Mouse (Mus musculus): ENCODE measurements around the gene Mier2.

Mier2 gene

GRCm38 (mm10) chr10:79539701-79540495 is 15.1 kb downstream of the Mier2 start:
- no peak for DNase-seq (ENCODE audit: low spot score in 2 of 2)

GRCm38 (mm10) chr10:79538873-79539272 is 16.1 kb downstream of the Mier2 start:
- no peak for DNase-seq (ENCODE audit: low spot score in 2 of 2)

DNA sequence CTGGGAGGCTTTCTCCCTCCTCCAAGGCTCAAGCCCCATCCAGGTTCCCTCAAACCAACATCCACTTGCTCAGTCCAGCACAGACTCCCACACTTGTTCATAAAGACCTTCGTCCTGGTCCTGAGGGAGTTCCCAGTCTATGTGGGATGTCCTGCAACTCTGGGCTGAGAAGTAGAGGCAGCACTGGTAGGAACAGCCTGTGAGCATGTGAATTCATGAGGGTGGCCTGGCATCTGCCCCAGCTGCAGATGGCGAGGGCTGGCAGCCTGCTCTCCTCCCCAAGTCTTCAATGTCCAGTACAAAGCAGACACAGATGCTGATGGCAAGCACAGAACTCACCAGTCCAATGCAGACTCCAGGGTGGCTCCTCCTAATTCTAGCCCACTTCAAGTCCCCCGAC is 16.7 kb downstream of the Mier2 start:
- DNase-seq (ENCODE audit: low spot score in 2 of 2): no peak

DNA sequence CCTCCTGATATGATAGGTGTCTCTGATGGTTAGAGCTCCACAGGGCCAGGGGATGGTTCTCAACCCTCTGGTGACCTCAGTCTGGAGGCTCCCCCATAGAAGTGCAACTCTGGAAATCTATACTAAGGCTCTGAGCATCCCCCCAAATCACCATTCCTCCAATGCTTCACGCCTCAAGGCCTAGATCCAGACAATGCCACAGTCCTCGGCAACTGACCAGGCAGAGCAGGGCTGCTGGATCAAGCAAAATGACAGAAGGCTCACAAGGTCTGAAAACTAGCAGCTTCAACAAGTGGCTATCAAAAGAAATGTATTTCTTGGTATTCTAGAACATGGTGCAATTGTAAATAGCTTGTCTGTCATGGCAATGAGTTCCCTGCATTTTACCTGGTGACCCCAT is 17.2 kb downstream of the Mier2 start:
- DNase-seq (ENCODE audit: low spot score in 2 of 2): no peak

- no peak for DNase-seq (ENCODE audit: low spot score in 2 of 2)
Measured at GRCm38 (mm10) chr10:79537271-79537670, 17.7 kb downstream of the Mier2 start.

DNA sequence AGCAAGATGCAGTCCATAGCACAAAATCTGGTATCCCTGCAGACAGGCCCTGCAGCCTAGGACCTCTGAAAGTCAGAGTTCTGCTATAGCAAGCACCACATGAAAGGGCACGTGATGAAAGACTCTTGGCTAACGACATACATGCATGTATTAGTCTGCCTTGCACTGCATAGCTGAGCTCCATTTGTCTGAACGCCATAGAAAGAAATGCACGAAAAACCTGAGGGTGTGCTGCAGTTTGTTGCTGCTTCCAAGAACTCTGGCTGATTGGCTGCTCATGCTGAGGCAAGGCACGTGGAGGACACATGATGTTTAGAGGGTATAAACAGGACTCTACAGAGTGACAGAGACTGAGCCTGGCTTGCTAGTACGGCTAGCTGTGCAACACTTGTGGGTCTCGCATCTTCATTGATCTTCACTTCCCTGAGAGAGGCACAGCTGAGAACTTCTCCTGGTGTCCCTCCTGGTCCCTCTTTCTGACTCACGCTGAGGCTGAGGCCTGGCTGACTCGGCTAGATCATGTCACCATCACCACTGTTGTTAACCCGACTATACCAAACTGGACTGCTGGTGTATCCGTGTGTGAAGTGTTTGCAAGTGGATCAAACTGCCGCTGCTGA is 18.4 kb downstream of the Mier2 start:
- no peak for DNase-seq (ENCODE audit: low spot score in 2 of 2)

DNA sequence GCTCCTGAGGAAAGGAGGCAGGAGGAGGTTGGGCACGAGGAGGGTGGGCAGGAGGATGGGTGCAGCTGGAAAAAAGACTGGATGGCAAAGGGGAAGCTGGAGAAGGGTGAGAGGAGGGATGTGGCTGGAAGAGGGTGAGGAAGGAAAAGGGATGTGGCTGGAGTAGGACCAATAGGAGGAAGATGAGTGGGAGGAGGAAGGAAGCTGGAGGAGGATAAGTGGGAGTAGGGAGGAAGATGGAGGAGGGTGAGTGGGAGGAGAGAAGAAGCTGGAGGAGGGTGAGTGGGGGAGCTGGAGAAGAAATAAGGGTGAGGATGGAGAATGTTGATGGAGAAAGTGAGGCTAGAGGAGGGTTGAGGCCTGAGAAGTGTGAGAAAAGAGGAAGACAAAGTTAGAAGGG is 19.6 kb downstream of the Mier2 start:
- no peak for DNase-seq (ENCODE audit: low spot score in 2 of 2)

DNA sequence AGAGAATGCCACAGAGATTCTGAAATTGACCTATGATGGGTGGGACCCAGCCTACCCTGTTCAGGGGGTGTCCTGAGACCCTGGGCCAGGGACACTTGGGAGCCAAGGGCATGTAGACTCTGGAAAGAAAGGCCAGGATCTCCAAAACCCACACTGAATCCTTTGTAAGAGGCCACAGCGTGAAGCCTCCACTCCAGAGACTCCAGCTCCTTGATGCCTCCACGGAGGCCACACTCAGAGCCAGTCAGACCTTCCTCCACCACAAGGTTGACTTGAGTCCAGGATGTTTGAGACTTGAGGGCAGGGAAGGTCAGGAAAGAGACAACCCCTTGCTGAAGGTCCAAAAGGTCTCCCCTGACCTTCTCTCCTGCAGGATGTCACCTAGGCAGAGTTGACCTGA is 20.6 kb downstream of the Mier2 start:
- no peak for DNase-seq (ENCODE audit: low spot score in 2 of 2)

- DNase-seq (ENCODE audit: low spot score in 2 of 2): peak; percentile 56 to 59
Measured at GRCm38 (mm10) chr10:79533126-79533911, 21.7 kb downstream of the Mier2 start, which contains the start of gene Plpp2. Gene Plpp2 (minus strand): TSS chr10:79533796.

- no peak for DNase-seq (ENCODE audit: low spot score in 2 of 2)
Measured at GRCm38 (mm10) chr10:79532678-79533077, 22.3 kb downstream of the Mier2 start.

GRCm38 (mm10) chr10:79531593-79531992 is 23.4 kb downstream of the Mier2 start:
- DNase-seq (ENCODE audit: low spot score in 2 of 2): no peak

- no peak for DNase-seq (ENCODE audit: low spot score in 2 of 2)
Measured at GRCm38 (mm10) chr10:79530721-79531120, 24.3 kb downstream of the Mier2 start.

GRCm38 (mm10) chr10:79530241-79530640 is 24.8 kb downstream of the Mier2 start:
- no peak for DNase-seq (ENCODE audit: low spot score in 2 of 2)

- DNase-seq (ENCODE audit: low spot score in 2 of 2): no peak
Measured at GRCm38 (mm10) chr10:79528081-79528480, 26.9 kb downstream of the Mier2 start.

DNA sequence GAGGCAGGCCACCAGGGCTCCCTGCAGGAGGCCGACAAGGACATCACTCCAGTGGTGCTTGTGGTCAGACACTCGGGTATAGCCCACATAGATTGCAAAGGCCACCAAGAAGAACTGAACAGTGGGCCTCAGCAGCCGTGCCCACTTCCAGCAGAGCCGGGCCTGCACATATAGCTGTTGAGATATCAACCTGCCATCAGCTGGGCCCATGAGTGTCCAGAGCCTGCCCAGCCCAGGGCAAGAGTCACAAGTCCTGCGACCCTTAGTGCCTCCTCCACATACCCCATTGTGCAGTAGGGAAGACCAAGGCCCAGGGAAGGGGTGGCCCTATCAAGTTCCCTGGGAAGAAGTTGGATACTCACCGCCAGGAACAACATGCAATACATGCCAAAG is 27.6 kb downstream of the Mier2 start:
- DNase-seq (ENCODE audit: low spot score in 2 of 2): no peak

DNA sequence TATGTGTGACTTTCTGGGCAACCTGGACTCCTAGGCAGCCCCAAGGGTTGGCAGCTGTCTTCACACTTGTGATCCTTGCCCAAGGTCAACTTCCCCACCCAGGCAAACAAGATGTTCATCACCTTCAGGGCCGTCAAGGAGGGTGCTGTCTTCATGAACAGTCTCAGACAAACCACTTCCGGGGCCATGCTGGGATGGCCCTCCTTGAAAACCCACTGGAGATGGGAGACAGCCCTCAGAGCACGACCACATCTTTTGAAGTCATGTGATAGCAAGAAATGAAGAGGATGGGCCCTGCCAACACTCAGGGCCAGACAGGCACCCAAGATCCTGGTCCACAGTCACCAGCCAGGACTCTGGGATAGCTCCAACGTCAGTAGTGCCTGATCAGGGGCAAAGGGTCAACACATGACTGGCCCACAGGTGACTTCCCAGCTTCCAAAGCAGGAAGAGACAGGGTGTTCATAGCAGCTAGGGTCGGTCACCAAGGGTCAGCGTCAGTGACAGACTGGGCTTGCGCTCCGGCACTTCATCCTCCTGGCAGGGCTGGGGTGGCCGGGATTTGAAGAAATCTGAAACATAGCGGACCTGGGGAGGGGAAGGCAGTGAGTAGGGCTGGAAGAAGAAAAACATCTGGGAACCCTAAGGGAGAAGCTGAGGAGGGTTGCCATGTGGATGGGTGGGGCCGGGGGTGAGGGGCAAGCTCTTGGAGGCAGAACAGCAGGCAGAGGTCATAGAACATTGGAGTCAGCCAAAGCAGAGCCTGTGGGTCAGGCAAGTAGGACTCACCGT is 28.1 kb downstream of the Mier2 start:
- DNase-seq (ENCODE audit: low spot score in 2 of 2): no peak

DNA sequence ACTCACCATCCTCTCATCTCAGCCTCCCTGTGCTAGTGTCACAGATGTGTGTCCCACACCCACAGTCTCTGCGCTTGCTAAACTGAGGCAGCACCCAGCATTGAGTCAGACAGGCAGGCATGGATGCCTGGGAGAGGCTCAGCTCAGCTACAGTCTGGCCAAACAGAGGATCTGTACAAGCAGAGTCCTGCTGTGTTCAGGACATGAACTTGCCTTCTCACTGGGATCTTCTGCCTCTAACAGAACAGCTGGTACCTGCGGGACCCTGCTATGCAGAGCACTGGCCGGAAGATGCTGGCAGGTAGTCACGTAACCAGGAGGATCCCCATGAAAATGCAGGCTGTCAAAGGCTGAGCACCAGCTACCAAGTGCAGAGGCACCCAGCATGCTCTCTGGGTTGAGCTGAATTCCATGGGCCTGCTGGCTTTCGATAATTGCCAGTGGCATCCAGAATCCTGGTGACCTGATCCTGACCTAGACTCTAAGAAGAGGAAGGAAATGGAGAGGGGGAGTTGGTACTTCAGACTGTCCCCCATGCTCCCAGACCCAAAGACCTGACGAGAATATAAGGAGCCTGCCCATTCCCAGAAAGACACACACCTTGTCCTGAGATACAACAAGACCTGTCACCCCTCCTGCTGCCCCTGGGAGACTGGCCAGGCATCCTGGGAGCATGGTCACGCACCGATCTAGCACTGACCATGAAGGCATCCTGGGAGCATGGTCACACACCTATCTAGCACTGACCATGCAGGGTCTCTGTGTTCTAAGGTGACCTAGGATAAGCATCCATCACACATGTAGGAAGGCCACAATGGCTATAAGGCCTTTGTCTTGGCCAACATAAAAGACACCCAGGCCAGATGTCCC is 29.3 kb downstream of the Mier2 start:
- DNase-seq (ENCODE audit: low spot score in 2 of 2): no peak

- no peak for DNase-seq (ENCODE audit: low spot score in 2 of 2)
Measured at GRCm38 (mm10) chr10:79524433-79524832, 30.6 kb downstream of the Mier2 start.

DNA sequence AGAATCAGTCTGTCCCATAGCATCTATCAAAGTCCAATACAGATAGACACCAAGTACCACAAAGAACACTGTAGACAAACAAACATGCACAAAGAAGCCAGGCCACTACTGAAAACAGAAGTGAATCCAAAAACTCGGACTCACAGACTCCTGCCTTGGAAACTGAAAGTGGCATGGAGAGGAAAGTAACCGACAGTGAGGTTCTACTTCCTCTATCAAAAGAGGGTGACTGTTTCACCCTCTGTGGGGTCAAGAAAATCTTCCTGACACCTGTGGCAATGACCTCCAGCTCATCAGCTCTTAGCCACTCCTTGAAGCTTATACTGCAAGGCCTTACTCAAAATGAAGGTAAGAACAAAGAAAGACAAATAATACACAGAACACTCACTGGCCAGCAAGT is 48.3 kb downstream of the Mier2 start:
- no peak for DNase-seq (ENCODE audit: low spot score in 2 of 2)

DNA sequence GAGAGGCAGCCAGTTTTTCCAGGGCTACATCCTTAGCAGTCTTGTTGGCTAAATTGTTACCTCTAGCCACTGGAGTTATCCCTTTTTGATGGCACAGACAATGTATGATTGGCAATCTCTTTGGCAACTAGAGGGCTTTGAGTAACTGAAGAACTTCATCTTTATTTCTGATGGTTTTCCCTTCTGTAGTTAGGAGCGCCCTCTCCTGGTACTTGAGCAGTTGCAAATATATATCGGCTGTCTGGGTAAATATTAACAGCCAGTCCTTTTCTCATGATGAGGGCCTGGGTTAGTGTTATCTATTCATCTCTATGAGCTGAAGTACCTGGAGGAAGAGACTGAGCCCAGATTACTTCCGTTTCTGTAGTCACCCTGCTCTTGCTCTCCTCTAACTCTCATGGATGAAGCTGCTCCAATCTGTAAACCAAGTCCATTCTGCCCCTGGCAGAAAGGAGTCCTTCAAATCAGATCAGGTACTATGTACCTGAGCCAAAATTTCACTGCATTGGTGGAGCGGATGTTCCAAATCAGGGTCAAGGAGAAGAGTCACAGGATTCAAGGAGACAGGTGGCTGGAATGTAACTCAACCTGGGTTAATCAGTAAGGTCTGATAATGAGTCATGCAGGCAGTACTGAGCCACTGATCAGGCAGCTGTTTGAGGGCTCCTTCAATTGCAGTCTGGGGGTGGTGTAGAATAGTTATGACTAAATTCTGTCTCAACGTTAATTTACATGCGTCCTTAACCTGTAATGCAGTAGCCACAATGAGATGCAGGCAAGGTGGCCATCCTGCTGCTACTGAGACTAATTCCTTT is 52.0 kb downstream of the Mier2 start:
- no peak for DNase-seq (ENCODE audit: low spot score in 2 of 2)

Data from heart, adult 9 months (tissue).